Mouse (Mus musculus) midbrain, embryonic 14.5 days (tissue): Measurements from ENCODE around the gene Alox12. TPM values are rescaled to one million over a fixed set of nuclear protein-coding genes. Genes with fewer than 3 reads are reported as not detected.
A peak's percentile ranks its signal among the peaks of the same experiment; 100 is the strongest.

Experiments
- ATAC-seq: fragments of 200-750 bp; cut with Nextera tagmentation; 2 replicates; pipeline ENCODE4 v1.8.0; 2017; ENCODE audit warnings: moderate number of reproducible peaks, moderate library complexity; ENCODE audit not compliant: low FRiP score, low TSS enrichment
- DNase-seq: peaks from one replicate; pipeline ENCODE4 v3.0.0-alpha.2; 2015
- H3K27ac ChIP-seq: fragments of 300-500 bp; sonication (generic); replicated peaks from 2 replicates; pipeline ENCODE4 v1.5.1; 2014; ENCODE audit warnings: mild to moderate bottlenecking, low read depth, low read length, moderate library complexity
- H3K27me3 ChIP-seq: fragments of 300-500 bp; sonication (generic); 2 replicates; pipeline ENCODE4 v1.6.1; 2014; ENCODE audit warnings: low read length, control low read depth, mixed read lengths; ENCODE audit not compliant: control insufficient read depth, insufficient read depth
- H3K36me3 ChIP-seq: fragments of 300-500 bp; sonication (generic); 2 replicates; pipeline ENCODE4 v1.6.1; 2014; ENCODE audit warnings: low read length, control low read depth; ENCODE audit not compliant: control insufficient read depth, insufficient read depth
- H3K4me1 ChIP-seq: fragments of 300-500 bp; sonication (generic); 2 replicates; pipeline ENCODE4 v1.6.1; 2014; ENCODE audit warnings: mild to moderate bottlenecking, antibody characterized with exemption, low read length, control low read depth; ENCODE audit not compliant: control insufficient read depth, insufficient read depth
- H3K4me2 ChIP-seq: fragments of 300-500 bp; sonication (generic); 2 replicates; pipeline ENCODE4 v1.6.1; 2014; ENCODE audit warnings: mild to moderate bottlenecking, low read length, moderate library complexity
- H3K4me3 ChIP-seq: fragments of 300-500 bp; sonication (generic); replicated peaks from 2 replicates; pipeline ENCODE4 v1.5.1; 2014; ENCODE audit warnings: low read depth, low read length
- H3K9ac ChIP-seq: fragments of 300-500 bp; sonication (generic); replicated peaks from 2 replicates; pipeline ENCODE4 v1.6.1; 2014; ENCODE audit warnings: mild to moderate bottlenecking, low read length, moderate library complexity
- H3K9me3 ChIP-seq: fragments of 300-500 bp; sonication (generic); 2 replicates; pipeline ENCODE4 v1.6.1; 2016; ENCODE audit warnings: low read length, control low read depth, mixed read lengths; ENCODE audit not compliant: control insufficient read depth
- WGBS: fragments of 180-500 bp; shearing (Covaris S2); extraction: QIAGEN DNeasy Blood & Tissue Kit; methylation state at CpG from one replicate; pipeline ENCODE4 v1.1.7; 2014; 5-methylcytosine and 5-hydroxymethylcytosine counted together
- polyA plus RNA-seq: library from polyadenylated mRNA; unstranded; fragments of >200 nt; fragmentation: Nextera tagmentation; extraction: Ambion mirVana; gene quantifications from 2 replicates; pipeline ENCODE4 v1.2.1, GENCODE M21; 2014

Gene Alox12
- polyA plus RNA-seq, 1 experiment from 2014 or later, result 0.33 TPM

DNA sequence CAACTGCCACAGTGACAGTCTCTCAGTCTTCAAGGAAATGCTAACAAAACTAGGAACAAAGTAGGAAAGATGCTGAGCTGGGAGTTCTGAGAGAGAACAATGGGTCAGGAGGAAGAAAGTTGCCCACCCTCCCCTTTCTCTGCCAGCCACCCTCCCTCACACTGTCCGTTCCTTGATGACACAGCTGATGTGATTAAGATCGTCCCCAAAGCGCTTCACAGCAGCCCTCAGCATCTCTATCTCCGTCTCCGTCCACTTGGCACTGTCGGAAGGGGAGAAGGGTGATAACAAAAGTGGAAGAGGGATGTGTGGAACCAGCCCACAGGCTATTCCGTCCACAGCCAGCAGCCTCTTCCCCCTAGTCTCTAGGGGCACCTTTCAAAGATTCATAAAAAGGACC, 18.4 kb downstream of the Alox12 start:
- Histone ChIP-seq H3K36me3 (peaks cover 18% of the 10 kb centered on the region), H3K4me2 (peak overlapping the region; percentile 99), H3K27ac (peak overlapping the region; percentile 95), H3K4me3 (peak overlapping the region; percentile 97), H3K9ac (peak overlapping the region; percentile 80), H3K27me3 (no peaks in the 10 kb centered on the region; the same call in 1 of the 2 replicates), H3K9me3 (no peaks in the 10 kb centered on the region), H3K4me1 (peaks cover 35% of the 10 kb centered on the region)
- DNase-seq (no peak), ATAC-seq (no peak)
- WGBS, result 23% methylated on average over 7 of the region's 7 CpGs

DNA sequence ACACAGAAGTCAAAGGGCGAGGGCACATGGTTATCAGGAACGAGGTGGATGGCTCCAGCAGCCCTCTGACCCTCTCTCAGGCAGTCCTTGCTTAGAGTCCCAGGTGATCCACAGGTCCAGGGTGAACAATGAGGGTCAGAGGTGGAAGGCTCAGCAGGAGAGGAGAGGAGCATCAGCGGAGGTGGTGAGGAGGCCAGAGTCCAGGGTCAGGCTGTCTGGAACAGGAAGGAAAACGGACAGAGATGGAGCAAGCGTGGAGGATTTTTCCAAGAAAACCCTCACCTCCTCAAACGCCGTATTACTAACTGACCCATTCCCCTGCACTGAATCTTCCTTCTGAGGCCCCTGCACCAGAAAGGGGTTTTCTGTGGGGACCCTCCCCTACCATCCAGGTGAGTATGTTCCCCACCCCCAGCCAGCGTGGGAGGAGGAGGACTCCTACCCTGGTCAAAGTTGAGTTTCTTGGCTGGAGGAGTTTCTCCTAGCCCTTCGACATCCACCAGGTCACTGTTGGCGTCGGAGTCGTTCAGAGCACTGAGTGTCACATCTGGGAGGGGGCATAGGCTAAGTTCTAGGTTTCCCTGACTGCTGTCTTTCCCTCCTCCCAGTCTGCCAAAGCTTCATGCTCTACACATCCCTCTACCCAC, 19.8 kb downstream of the Alox12 start:
- Histone ChIP-seq H3K27me3 (peaks cover 6% of the 10 kb centered on the region; the same call in 1 of the 2 replicates), H3K9ac (no peak overlapping the region), H3K4me1 (peaks cover 29% of the 10 kb centered on the region), H3K9me3 (no peaks in the 10 kb centered on the region), H3K36me3 (peaks cover 18% of the 10 kb centered on the region), H3K27ac (no peak overlapping the region), H3K4me2 (no peak overlapping the region), H3K4me3 (no peak overlapping the region)
- no peak for DNase-seq
- 91% methylated on average over 12 of the region's 12 CpGs for WGBS
- ATAC-seq, result no peak

DNA sequence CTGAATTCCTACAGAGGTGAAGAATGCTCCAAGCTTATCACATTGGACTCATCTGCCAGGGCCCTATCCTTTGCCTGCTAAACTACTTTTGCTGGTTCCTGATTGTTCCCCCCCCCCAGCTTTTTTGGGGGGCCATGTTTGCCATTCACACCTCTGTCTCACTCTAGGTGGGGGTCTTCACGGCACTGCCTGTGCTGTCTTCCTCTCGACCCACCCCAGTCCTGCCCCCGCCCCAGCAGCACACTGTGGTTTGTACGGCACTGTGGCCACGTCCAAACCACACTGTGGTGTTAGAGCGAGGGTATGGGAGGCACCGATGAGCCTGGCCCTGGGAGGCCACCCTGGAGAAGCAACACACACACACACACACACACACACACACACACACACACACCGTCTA, 20.7 kb downstream of the Alox12 start:
- Histone ChIP-seq H3K27me3 (peaks cover 14% of the 10 kb centered on the region), H3K36me3 (peaks cover 18% of the 10 kb centered on the region), H3K4me1 (peaks cover 26% of the 10 kb centered on the region), H3K4me3 (no peak overlapping the region), H3K9ac (no peak overlapping the region), H3K27ac (no peak overlapping the region), H3K9me3 (no peaks in the 10 kb centered on the region), H3K4me2 (no peak overlapping the region)
- no peak for ATAC-seq
- WGBS, result 85% methylated on average over 8 of the region's 8 CpGs
- DNase-seq, result no peak

DNA sequence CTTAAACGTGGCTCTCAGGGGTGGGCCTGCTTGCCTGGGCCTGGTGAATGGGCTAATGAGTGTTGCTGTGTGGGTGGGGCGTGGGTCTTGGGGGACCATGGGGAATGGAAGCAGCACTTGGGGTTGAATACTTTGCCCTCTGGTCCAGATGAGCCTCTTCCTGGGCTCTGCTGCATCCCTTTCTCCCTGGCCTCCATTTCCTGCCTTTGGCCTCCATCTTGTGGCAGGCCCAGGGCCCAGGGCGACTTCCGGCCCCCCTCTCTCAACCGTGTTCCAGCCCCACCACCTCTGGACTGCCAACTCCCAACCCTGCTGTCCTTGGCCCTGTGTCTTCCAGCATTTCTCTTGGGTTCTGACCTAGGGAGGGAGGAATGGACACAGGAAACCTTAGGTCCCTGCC, 21.1 kb downstream of the Alox12 start:
- no peak for ATAC-seq
- Histone ChIP-seq H3K4me2 (no peak overlapping the region), H3K4me1 (peaks cover 26% of the 10 kb centered on the region), H3K27me3 (peaks cover 19% of the 10 kb centered on the region), H3K36me3 (peaks cover 18% of the 10 kb centered on the region), H3K9ac (no peak overlapping the region), H3K9me3 (no peaks in the 10 kb centered on the region), H3K27ac (no peak overlapping the region), H3K4me3 (no peak overlapping the region)
- 54% methylated on average over 5 of the region's 5 CpGs for WGBS
- DNase-seq, result no peak

DNA sequence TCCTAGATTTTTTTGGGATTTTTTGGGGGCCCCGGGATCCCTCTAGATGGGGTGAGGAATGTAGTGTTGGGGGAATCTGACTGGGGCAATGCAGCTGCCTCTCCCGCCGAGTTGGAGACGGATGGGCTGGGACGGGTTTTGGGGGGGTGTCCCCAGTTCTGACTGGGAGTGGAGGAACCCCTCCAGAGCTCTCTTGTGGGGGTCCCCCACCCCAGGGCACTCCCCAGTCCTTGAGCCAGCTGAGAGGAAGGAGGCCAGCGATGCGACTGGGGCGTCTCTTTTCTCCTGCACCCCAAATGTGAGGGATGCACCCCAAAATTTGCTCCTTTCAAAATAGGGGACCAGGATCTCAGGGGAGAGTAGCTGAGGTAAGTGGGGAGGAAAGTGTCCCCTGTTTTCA, 22.1 kb downstream of the Alox12 start:
- ATAC-seq (no peak), DNase-seq (no peak)
- Histone ChIP-seq H3K27ac (no peak overlapping the region), H3K9me3 (no peaks in the 10 kb centered on the region), H3K4me1 (peaks cover 22% of the 10 kb centered on the region), H3K36me3 (peaks cover 18% of the 10 kb centered on the region), H3K4me2 (peak overlapping the region; percentile 51), H3K9ac (peak overlapping the region; percentile 51), H3K27me3 (peaks cover 27% of the 10 kb centered on the region), H3K4me3 (peak overlapping the region; percentile 26; the same call in 1 of the 2 replicates)
- WGBS, result 37% methylated on average over 8 of the region's 8 CpGs

DNA sequence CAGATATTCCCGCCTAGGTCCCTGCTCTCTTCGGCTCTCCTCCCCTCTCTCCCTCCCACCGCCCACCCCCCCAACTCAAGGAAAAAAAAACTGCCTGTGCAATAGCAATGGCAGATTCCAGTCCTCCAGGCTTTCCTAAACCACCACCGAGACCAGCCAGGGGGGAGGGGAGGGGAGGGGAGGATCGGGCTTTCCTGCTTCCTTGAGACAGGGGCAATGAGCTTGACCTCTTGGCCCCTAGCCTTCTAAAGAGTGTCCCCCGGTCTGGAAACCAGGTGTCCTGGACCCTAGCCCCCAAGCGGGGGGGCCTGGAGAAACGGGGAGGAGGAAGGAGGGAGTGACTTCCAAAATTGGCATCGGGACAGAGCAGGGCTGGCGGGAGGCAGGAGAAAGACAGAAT, 22.6 kb downstream of the Alox12 start:
- 8% methylated on average over 10 of the region's 10 CpGs for WGBS
- H3K27ac ChIP-seq, result no peak overlapping the region
- no peak for ATAC-seq
- H3K9me3 ChIP-seq, result no peaks in the 10 kb centered on the region
- peak overlapping the region; percentile 51 for H3K4me2 ChIP-seq
- DNase-seq, result peak; percentile 46
- H3K9ac ChIP-seq, result peak overlapping the region; percentile 51
- H3K4me1 ChIP-seq, result peaks cover 22% of the 10 kb centered on the region
- peak overlapping the region; percentile 26 for H3K4me3 ChIP-seq
- H3K36me3 ChIP-seq, result peaks cover 18% of the 10 kb centered on the region
- peaks cover 32% of the 10 kb centered on the region for H3K27me3 ChIP-seq

DNA sequence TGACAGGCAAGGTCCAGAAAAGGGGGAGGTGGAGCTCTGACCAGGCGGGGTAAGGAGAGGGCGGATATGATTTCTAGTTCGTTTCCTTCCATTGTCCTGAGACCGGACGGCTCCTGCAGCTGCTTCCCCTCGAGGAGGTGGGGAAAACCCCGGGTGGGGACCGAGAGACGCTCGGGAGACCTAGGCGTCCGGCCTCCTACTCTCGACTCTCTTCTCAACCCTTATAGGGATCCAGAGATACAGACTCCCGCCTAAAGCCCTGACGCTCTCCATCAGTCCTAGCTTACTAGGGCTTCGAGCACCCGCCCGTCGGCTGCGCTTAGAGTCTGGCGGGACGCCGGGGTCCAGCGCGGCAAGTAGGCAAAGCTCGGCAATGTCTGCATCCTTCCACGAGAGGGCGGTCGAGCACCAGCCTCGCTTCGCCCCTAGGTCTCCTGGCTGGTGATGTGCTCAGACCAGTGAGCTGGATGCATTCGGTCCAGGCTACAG, 24.9 kb downstream of the Alox12 start:
- WGBS, result under 1% methylated on average over 32 of the region's 32 CpGs
- peaks cover 10% of the 10 kb centered on the region; the same call in 1 of the 2 replicates for H3K4me1 ChIP-seq
- H3K4me3 ChIP-seq, result no peak overlapping the region
- peaks cover 52% of the 10 kb centered on the region for H3K27me3 ChIP-seq
- H3K9ac ChIP-seq, result no peak overlapping the region
- peak overlapping the region; percentile 42 for H3K4me2 ChIP-seq
- no peak overlapping the region for H3K27ac ChIP-seq
- DNase-seq (peak; percentile 90), ATAC-seq (no peak)
- H3K36me3 ChIP-seq, result peaks cover 9% of the 10 kb centered on the region
- no peaks in the 10 kb centered on the region for H3K9me3 ChIP-seq

DNA sequence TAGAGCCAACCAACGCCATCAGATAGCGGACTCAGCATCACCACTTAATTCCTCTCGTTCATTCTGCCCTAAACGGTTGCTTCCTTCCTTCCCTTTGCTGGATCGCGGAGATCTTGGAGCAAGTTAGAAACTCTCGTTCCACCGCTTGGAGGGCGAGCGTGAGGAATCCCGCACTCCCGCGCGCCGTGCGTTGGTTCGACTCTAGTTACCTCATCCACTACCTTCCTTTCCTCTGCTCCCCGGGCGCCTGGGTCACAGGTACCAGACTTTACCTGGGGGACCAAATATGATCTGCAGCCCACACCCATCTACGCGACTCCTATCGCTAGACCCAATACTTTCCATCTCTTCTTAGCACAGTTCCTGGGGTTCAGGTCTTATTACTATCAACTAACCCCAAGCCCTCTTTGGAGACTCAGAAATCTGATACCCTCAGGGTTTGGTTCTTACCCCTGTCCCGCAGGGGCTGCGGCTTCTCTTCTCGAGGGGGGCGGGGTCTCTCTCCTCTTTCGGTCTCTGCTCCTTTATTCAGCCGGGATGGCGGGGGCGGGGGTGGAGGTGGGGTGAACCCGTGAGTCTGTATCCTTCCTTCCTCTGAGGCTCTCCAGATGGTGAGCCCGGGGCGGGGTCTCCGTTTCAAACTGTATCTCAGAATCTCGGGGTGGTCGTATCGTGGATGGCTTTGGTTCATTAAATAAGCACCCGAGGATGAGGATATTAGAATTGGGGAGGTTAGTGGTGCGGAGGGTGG, 25.7 kb downstream of the Alox12 start, which contains the start of gene Bcl6b:
Gene Bcl6b, minus strand, starts transcription at position 539 of the 751 bp plus-strand sequence.
- no peak for ATAC-seq
- WGBS, result 2% methylated on average over 39 of the region's 39 CpGs
- H3K4me3 ChIP-seq, result peak within 1 kb of the TSS; percentile 24
- no peaks in the 10 kb centered on the region for H3K9me3 ChIP-seq
- no peak within 1 kb of the TSS; the same call in 1 of the 2 replicates for H3K9ac ChIP-seq
- peak within 1 kb of the TSS; percentile 49 for H3K4me2 ChIP-seq
- H3K27ac ChIP-seq, result no peak within 1 kb of the TSS
- H3K27me3 ChIP-seq, result peaks cover 56% of the 10 kb centered on the region
- peaks cover 10% of the 10 kb centered on the region; the same call in 1 of the 2 replicates for H3K4me1 ChIP-seq
- H3K36me3 ChIP-seq, result peaks cover under 1% of the 10 kb centered on the region
- DNase-seq, result peak; percentile 38
